Mouse (Mus musculus) kidney, adult 2 months (tissue): Measurements from ENCODE around the gene Usp6nl.

ENCODE experiments used
- CTCF ChIP-seq: fragments of 200-500 bp; conservative IDR thresholded peaks from 2 replicates; pipeline ENCODE4 v1.5.1; 2011; ENCODE audit warnings: low read depth, mild to moderate bottlenecking, control low read depth, low read length, moderate library complexity, mixed read lengths; ENCODE audit not compliant: insufficient read depth, insufficient read length
- POLR2A ChIP-seq: fragments of 200-500 bp; IDR thresholded peaks from one replicate; pipeline ENCODE4 v1.6.1; 2011; ENCODE audit warnings: low read depth, low read length, control low read depth

- TF ChIP-seq CTCF, result no peak
- no peak for TF ChIP-seq POLR2A
These were observed 36.7 kb upstream of the Usp6nl start for GRCm38 (mm10) chr2:6285794-6286193.
